Mouse (Mus musculus): ENCODE data around the gene H2-M10.1.

GRCm38 (mm10) chr17:36309293-36309692 is 16.7 kb downstream of the H2-M10.1 start:
- no peak for TF ChIP-seq GATA1 (IDR thresholded peaks at IDR 0.05; ENCODE audit: borderline replicate concordance, low read length)
- TF ChIP-seq FLI1 (IDR thresholded peaks at IDR 0.05; ENCODE audit: low read length) = no peak

All from megakaryocyte, embryonic 14.5 days (primary cell).